Mouse (Mus musculus): ENCODE measurements around the gene Pigu.

The Pigu gene

GRCm38 (mm10) chr2:155367635-155368284 lies 10.5 kb upstream of the Pigu start:
- no peak for DNase-seq (ENCODE audit: low read depth, low spot score)

DNA sequence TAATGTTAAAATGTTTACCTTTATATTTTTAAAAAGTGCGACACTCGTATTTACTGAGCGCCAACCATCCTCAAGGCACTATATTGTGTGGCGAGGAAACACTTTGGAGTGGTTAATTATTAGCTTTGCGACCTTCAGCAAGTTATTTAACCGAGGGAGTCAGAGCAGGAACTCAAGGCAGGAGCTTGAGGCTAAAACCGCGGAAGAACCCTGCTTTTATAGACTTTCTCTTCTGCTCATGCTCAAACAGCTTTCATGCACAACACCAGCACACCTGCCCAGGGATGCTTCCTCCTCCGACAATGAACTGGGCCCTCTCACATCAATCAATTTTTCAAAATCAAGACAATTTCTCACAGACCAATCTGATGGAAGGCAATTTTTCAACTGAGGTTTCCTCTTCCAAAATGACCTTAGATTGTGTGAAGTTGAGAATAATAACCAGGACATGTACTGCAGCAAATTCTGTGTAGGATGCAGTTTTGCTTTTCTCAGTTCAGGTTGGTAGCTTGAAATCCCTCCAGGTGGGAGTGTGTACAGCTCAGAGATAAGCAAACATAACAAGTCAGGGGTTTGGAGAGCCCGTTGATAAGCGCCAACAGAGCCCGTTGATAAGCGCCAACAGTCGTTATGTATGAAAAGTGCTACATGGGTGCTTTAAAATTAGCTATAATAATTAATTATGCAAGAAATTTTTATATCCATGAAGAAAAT lies 613 bp upstream of the Pigu start:
- DNase-seq (ENCODE audit: low read depth, low spot score), result peak; percentile 74

- DNase-seq (ENCODE audit: low read depth, low spot score), result no peak
Measured at GRCm38 (mm10) chr2:155354402-155354801, 2.8 kb downstream of the Pigu start.

DNA sequence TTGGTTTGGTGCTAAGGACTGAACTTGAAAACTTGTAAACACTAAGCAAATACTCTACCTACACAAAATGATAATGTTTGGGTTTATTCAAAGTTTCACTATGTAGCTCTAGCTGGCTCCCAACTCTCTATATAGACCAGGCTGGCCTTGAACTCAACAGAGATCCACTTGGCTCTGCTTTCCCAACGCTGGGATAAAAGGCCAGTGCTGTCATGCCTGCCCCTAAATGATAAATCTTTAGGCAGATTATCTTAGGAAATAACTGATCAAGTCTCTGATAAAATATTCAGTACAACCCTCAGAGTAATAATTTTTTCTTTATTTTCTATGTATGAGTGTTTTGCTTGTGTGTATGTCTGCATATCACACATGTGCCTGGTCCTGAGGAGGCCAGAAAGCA lies 10.6 kb downstream of the Pigu start:
- no peak for DNase-seq (ENCODE audit: low read depth, low spot score)

DNA sequence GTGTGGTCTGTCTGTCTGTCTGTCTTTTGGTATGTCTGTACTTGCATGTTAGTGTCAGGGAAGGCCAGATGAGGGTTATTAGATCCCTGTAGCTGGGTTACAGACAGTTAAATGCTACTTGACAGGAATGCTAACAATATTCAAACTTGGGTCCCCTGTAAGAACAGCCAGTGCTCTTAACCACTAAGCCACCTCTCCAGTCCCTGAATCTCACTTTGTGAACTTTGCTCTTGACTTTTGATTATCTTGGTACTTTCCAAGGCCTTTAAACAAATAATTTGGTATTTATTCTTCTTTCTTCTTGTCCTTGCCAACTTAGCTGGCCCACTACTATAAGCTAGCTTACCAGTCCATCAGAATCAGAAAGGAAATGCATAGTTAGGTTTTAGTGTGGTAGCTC lies 17.1 kb downstream of the Pigu start:
- no peak for DNase-seq (ENCODE audit: low read depth, low spot score)

- DNase-seq (ENCODE audit: low read depth, low spot score), result no peak
Measured at GRCm38 (mm10) chr2:155336254-155336653, 21.0 kb downstream of the Pigu start.

DNA sequence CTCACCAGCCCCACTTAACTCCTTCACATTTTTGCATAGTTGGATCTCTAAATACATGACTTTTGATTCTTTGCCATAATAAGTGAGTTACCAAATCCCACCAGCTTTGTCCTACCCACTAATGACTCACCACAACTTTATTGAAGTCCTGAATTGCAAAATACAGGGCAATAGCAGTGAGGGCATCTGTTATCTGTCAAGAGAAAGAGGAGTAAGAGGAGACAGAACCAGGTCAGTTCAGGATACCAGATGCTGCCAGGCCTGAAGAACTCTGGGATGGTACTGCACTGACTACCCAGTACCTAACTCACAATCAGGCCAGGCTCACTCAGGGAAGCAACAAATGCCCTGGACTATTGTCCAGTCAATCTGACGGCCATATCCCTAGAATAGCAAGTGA lies 22.0 kb downstream of the Pigu start:
- no peak for DNase-seq (ENCODE audit: low read depth, low spot score)

GRCm38 (mm10) chr2:155333421-155333820 lies 23.8 kb downstream of the Pigu start:
- DNase-seq (ENCODE audit: low read depth, low spot score), result no peak

DNA sequence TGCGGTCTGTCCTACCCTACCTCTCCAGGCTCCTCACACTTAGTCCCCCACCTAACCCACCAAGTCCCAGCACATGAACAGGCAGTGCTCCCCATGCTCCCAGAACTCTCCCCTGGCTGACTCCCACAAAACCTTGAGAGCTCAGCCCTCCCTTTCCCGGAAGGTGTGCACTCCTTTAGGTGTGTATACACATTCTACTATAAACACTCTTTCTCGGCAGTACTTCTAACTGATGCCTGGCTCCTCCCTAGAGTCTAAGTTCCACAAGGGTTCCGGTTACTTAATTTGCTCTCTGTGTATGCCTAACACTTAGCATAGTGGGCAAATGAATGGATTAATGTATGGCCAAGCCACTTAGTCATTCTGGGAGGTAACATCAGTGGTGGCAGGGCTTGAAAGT lies 25.9 kb downstream of the Pigu start:
- no peak for DNase-seq (ENCODE audit: low read depth, low spot score)

DNA sequence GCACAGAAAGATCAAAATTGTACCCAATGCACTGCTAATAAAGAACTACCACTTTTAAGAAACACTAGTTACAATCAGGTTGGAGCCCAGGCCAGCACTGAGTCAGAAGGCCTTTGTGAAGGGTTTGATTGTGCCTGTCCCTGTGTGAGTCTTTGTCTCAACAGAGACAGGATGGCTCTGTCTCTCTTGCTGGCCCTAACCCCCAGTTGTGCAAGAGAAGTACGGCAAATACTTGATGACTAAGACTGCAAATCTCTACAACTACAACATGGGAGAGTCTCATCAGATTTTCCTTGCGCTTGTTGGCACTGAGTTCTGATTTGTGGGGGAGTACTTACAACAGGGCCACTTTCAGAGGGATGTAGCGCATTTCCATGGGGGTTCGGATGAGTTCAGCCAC lies 26.4 kb downstream of the Pigu start:
- DNase-seq (ENCODE audit: low read depth, low spot score), result peak; percentile 74

DNA sequence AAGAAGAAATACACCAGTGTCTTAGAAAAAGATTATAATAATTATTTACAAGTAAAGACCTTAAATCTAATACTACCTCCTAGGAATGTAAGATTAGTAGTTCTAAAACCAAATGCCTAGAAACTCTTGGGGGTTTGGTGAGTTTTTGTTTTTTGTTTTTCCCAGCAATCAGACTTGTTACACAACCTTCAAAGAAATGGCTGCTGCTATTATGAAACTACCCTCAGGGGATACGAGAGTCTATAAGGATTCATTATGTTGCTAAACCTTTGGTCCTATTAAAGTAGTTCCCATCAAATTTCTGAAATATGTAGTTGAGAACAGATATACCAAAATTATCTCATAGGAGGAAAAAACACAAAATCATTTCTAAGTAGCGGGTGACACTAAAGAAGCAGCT lies 27.5 kb downstream of the Pigu start:
- DNase-seq (ENCODE audit: low read depth, low spot score), result no peak

- no peak for DNase-seq (ENCODE audit: low read depth, low spot score)
Measured at GRCm38 (mm10) chr2:155328906-155329305, 28.3 kb downstream of the Pigu start.

DNA sequence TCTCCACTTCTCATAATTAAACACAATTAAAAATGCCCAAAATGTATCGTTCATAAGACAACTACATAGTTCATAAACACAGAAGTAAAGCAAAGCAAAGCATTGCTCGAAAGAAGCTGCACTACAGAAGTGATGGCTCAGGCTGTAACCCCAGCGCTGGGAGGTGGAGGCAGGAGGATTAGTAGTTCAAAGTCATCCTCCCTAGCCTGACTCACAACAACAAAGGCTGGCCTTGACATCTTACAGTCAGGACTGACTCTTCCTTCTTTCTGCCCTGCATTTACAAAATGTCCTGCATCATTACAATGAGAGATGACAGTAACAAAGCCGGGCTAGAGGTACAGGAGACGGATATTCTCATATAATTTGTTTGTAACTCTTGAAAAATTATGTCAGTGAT lies 29.3 kb downstream of the Pigu start:
- DNase-seq (ENCODE audit: low read depth, low spot score), result no peak

- DNase-seq (ENCODE audit: low read depth, low spot score), result no peak
Measured at GRCm38 (mm10) chr2:155326001-155326400, 31.2 kb downstream of the Pigu start.

DNA sequence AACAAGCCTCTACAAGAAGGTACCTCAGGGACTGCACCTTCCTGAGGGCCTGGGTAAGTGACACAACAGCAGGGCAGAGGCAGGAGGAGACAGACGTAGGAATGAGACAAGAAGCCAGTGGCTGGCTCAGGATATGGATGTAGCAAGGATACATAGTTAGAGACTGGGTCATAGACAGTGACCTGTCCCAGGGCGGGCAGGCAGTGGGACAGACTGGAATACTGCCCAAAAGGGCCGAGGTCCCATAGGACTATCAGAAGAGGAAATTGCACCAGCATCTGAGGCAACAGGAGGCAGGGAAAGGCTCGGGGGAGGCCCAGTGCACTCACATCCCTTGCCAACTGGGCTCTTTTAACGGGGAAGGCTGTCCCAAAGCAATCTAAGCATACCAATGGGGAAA lies 36.6 kb downstream of the Pigu start:
- DNase-seq (ENCODE audit: low read depth, low spot score), result no peak

DNA sequence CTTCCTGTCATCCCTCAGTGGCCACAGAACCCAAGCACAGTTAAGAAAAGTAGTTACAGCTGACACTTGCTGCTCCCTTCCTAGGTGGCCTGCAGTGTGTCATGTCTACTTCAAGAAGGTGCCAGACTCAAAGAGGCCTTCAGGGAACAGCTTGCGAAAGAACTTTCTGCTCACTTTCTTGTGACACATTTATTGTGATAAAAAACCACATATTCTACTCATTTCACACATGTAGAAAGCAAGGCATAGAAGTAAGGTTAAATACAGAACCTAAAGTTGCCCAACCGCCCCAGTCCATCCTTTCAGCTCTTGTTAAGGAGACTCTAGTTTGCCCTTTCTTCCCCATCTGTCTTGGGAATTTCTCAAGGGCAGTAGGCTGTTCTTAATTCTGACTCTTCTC lies 38.6 kb downstream of the Pigu start:
- no peak for DNase-seq (ENCODE audit: low read depth, low spot score)

DNA sequence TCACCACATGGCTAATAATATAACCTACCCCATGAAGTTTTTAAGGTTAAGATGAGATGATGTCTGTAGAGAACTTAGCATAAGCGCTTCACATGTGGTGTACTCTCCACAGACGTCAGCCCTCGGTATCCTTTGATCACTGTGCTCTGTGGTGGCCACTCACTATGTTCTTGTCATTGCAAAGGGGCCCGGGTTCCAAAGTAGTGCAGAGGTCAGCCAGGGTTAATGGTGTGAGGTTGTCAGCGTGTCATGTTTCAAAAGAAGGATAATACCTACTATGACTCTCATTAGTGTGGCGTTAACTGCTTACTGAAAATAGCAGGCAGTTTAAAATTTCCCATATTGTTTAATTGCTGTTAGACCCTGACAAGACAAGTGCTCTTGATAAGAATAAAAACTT lies 43.6 kb downstream of the Pigu start:
- no peak for DNase-seq (ENCODE audit: low read depth, low spot score)

DNA sequence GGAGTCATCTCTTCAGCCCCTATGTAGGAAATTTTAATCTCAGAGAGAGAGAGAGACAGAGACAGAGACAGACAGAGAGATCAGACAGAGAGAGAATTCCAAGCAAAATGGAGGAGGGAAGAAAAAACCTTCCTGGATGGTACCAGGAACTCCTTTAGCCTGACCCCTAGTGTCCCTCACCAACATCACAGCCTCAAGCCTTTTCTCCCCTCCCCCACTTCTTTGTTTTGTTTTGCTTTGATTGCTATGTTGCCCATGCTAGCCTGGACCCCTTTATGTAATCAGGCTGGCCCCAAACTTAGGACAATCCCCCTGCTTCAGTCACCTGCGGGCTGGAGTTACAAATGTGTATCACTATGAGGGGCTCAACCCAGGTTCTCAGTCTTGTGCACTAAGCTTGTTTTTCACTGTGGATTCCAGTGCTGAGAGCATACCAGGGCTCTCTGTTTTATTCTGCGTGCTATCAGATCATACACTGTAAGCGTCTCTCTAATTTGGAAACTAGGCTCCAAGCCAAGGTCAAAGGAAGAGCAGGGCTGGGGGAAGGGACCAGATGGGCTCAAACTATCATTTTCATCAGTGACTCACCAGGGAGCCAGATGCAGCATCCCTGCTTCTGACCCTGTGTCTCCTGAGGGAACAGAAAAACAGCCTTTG lies 48.2 kb downstream of the Pigu start:
- peak; percentile 61 for DNase-seq (ENCODE audit: low read depth, low spot score)

GRCm38 (mm10) chr2:155299563-155299962 lies 57.7 kb downstream of the Pigu start:
- DNase-seq (ENCODE audit: low read depth, low spot score), result peak; percentile 46

DNA sequence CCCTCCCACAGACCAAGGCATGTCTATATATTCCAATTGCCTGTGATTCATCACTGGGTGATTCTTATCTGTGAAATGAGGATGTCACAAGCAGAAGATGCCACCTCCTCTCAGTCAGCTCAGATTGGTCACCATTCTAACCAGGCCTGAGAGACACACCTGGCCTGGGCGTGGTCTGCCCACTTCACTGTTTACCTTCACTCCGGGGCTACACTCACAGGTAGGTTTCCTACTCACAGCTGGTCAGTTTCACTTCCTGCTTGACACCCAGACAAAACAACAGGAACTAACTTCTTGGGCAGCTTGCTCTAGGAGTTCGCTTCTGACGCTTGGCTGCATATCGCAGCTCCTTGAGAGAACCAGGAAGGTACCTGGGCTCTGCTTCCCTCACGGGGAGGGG lies 61.8 kb downstream of the Pigu start:
- no peak for DNase-seq (ENCODE audit: low read depth, low spot score)

DNA sequence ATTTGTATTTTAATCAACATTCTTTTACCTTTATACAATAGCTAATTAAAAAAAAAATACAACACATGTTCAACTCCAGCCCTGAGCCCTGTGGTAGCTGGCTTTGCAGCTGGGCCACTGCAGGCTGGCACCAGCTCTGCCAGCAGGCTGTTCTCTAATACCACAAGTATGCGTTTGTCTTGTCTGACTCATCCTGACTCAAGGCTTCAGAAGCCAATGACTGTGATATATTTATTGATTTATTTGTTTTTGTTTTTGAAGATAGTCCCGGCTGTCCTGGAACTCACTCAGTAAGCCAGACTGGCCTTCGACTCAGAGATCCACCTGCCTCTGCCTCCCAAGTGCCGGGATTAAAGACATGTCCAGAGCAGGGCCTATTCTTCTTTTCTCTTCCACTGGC lies 63.3 kb downstream of the Pigu start:
- DNase-seq (ENCODE audit: low read depth, low spot score), result peak; percentile 56

- peak; percentile 79 for DNase-seq (ENCODE audit: low read depth, low spot score)
Measured at GRCm38 (mm10) chr2:155293382-155293781, 63.8 kb downstream of the Pigu start.

DNA sequence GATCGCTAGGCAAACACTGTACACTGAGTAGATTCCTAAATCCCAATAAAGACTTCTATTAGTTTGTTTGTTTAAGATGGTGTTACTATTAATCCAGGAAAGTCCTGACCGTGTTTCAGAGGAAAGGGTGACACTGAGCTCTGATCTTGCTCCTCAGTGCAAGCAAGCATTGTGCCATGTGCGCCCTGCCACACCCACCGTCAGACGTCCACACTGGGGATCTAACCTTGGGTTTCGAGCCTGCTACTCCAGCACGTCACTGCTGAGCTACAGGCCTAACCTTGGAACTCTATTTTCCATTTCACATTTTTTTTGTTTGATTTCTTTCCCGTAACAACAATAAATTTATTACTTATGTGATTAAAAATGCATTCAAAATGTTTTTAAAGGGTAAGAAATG lies 67.2 kb downstream of the Pigu start:
- no peak for DNase-seq (ENCODE audit: low read depth, low spot score)
